Mouse (Mus musculus): ENCODE data around the gene 0610009B22Rik. TPM values are rescaled to one million over a fixed set of nuclear protein-coding genes. Genes with fewer than 3 reads are reported as not detected.

The 0610009B22Rik gene
- polyA plus RNA-seq (2015; fragmentation: Nextera tagmentation; extraction: Ambion mirVana), result 94.9 and 118 TPM in 2 replicates

DNA sequence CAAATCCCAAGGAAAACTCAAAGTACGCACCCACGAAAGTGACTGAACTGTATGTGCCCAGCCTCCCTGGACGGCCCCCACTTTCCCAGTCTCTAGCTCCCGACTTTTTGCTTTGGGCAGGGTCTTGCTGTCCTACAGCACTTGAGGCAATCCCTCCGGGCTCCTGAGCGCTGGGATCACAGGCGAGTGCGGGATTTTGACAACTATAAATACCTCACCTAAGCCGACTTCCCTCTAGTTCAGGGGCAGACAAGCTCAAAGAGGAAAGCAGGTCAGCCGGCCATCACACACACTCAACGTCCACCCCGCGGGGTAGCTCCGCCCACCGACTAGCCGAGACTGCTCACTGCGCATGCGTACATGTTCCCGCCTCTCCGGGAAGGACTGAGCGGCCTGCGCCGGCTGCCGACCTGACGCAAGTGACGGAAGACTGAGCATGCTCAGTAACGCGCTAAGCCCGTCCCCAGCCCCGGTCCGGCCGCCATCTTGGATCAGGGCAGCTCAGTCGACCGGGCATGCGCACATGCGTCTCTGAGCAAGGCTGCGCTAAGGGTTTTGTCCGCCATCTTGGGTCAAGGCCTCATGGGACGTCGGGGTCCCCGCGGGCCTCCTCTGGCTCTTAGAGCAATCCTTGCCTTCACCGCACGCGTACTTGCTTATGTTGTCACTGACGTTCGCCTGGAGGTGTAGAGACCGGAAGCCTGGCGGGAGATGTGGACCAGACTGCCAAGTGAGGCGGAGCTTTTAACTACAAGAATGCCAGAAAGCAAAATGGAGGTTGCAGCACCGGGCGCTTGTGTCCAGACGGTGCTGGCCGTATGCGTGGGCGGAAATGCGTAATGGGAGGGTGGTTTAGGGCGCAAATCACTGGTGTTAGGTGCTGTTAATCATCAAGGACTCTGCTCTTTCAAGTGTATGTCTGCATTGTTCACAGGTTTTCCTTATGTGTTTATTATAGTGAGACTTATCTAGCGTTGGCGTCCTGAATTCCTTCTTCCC, at the start of gene 0610009B22Rik:
Gene 0610009B22Rik, minus strand, starts transcription at position 545 of the 999 bp plus-strand sequence.

DNA sequence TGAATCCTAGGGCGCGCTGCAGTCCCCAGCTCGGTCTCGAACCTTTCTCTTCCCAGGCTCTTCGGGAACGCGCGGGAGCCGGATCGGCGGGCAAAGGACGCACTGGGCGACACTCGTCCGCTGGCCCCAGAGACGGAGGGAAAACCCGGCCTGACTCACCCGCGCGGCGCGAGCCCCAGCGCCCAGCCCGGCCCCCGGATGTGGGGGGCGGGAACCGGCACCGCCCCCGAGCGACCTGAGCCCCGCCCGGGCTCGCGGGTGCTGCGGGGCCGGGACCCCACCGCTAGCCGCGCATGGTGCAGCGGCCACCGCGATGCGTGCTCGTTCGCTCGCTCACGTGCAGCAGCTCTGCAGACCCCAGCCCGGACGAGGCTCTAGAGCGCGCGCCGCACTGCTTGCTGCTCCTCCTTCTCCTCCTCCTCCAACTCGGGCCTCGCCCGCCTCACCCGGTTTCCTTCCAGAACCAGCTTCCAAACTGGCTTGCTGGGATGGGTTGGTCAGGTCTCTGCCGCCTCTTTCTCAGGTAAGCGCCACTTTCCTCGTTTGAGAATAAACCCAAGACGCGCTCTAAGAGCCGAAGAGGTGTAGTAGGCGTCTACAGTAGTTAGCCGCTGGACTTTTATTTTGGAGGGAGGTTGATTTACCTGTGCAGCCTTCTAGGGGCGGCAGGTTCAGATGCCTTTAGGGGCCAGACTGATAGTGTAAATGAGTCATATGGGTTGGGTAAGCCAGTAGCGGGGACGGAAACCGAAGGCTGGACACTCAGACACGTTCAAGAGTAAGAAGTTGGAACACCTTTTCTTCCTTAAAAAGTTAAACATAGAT, 37.8 kb downstream of the 0610009B22Rik start, which contains the start of the genes N4bp3 and D930048N14Rik:
Gene N4bp3, minus strand, starts transcription at position 152 of the 825 bp plus-strand sequence.
Gene D930048N14Rik, plus strand, starts transcription at position 264 of the 825 bp plus-strand sequence.

DNA sequence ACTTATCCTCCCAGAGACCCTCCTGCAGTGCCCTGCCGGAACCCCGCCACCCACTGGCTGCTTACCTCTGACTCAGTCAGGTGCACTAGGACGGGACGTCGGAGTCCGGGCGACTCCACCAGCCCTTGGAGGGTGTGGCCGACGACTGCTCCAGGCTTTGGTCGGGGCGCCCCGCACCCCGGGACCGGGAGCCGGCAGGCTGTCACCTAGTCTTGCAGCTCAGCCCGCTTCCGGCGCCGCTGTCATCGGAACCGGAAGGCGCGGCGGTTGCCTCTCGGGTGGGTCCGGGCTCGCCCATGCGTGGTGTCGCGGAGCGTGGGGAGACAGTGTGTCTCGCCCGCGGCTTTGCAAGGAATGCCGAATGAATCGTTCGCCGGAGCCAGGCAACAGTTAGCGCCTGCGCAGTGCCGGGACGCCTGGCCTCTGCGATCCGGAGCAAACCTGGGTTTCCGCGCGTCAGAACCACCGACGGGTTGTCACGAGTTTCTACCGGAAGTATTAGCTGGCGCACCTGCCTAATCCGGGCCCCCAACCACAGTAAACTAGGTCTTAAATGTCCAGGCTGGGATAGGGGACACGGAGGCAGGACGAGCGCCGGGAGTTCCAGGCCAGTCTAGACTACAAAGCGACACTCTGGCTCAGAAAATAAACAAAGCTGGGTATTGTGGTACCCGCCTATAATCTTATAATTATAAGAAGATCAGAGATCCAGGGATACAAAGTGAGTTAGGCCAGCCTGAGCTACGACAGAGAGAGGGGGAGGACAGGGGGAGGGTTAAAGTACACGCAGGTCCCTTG, 53.0 kb downstream of the 0610009B22Rik start, which contains the start of gene Rmnd5b:
Gene Rmnd5b, minus strand, starts transcription at position 372 of the 798 bp plus-strand sequence.

Other genes with a start within 250 kb of the 0610009B22Rik start
- gene Phykpl, start 104.1 kb downstream of the 0610009B22Rik start, polyA plus RNA-seq (2015; fragmentation: Nextera tagmentation; extraction: Ambion mirVana), result 6.9 and 7.9 TPM in 2 replicates
- gene Hnrnpab, start 82.0 kb downstream of the 0610009B22Rik start, polyA plus RNA-seq (2015; fragmentation: Nextera tagmentation; extraction: Ambion mirVana), result 180 and 199 TPM in 2 replicates
- 92.6 and 107 TPM in 2 replicates for gene Nhp2, start 69.1 kb downstream of the 0610009B22Rik start, polyA plus RNA-seq (2015; fragmentation: Nextera tagmentation; extraction: Ambion mirVana)
- gene Rmnd5b, start 53.0 kb downstream of the 0610009B22Rik start, polyA plus RNA-seq (2015; fragmentation: Nextera tagmentation; extraction: Ambion mirVana), result 64.2 and 70.1 TPM in 2 replicates
- gene N4bp3, start 38.0 kb downstream of the 0610009B22Rik start, polyA plus RNA-seq (2015; fragmentation: Nextera tagmentation; extraction: Ambion mirVana), result 34.1 and 36.4 TPM in 2 replicates
- 1.5 and 1.7 TPM in 2 replicates for gene D930048N14Rik, start 37.9 kb downstream of the 0610009B22Rik start, polyA plus RNA-seq (2015; fragmentation: Nextera tagmentation; extraction: Ambion mirVana)
- 13.1 and 13.5 TPM in 2 replicates for gene Sec24a, start 74.8 kb upstream of the 0610009B22Rik start, polyA plus RNA-seq (2015; fragmentation: Nextera tagmentation; extraction: Ambion mirVana)
- 237 and 253 TPM in 2 replicates for gene Sar1b, start 74.8 kb upstream of the 0610009B22Rik start, polyA plus RNA-seq (2015; fragmentation: Nextera tagmentation; extraction: Ambion mirVana)
- 1.5 and 1.6 TPM in 2 replicates for gene Jade2, start 168.8 kb upstream of the 0610009B22Rik start, polyA plus RNA-seq (2015; fragmentation: Nextera tagmentation; extraction: Ambion mirVana)